Mouse (Mus musculus) left cerebral cortex, postnatal 10 days (tissue): Measurements from ENCODE around the gene Epn3. TPM values are rescaled to one million over a fixed set of nuclear protein-coding genes. Genes with fewer than 3 reads are reported as not detected.

Source experiments
- DNase-seq, 2 experiments: peaks; one replicate each; pipeline ENCODE4 v3.0.0; 2021 to 2022; ENCODE audit warnings: low spot score in 2 of 2, mixed read lengths in 1 of 2; ENCODE audit errors: extremely low spot score in 1 of 2
- intact Hi-C: fragments of 180-260 bp; cut with DNase I; formaldehyde crosslinking; loops from one replicate; pipeline ENCODE4 v1.15.1; 2025
- total RNA-seq, 2 experiments: library from RNA; stranded (reverse); gene quantifications; 2 replicates each; pipeline ENCODE4 v1.2.3; 2021

Gene Epn3
- total RNA-seq = 1 to 10 TPM; 1.6 to 1.8 TPM

DNA sequence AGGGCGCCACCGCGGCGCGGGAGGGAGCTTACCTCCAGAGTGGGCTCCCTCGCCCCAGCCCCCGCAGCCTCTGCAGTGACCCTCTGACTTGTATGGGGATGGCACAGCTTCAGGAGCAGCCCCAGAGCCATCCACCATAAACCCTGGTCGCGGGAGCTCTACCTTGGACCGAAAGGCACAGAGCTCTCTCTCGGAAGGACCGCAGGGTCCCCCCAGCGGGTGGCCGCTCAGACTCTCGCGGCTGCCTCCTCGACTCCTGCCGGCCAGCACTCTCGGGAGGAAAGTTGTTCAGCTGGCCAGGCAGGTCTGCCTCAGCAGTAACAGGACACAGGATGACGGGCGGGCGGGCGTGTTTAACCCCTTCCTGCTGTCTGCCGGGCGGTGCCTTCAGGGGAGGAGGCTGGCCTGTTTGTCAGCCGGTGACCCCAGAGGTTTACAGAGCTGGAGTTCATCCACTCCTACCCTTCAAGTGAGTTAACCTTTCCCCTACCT lies at the start of gene Epn3:
Epn3 (minus strand) TSS at position 314 of the 492 bp plus-strand sequence.
- intact Hi-C loops = no loop called here
- peak in 1 of 2 experiments; percentile 51 for DNase-seq

DNA sequence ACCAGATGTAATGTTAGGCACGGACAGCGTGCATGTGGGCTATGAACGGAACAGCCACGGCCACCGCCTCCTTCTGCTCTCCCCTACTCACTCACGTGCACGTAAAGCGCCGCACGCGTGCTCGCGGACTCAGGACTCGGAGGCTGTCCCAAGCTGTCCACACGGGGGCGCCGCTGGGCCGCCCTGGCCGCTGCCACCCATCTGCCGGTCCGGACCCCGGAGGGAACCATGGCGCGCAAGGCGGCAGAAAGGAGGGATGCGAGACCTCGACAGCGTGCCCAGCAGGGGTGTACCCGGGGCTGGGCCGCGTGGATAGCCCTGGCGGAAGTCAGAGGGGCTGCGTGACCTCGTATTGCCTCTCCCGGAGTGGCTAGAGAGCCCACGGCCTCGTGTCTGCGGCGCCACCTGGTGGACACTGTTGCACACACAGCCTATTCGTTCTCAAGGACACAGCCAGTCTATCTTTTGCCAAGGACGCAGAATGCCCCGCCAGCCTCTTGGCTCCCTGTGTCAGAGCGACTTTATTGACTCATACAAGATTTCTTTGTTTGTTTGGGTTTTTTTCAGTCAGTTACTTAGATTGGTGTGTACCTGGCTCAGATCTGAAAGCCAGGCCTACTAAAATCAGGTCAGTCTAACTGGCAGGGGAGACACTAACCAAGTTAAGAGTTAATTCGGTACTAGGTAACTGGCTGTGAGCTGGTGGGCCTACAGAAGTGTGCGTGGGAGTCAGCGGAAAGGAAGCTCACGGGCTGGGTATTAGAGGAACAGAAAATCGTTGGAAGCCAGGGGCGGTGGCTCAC lies 49.3 kb upstream of the Epn3 start, which contains the start of gene Rsad1:
Rsad1 (minus strand) TSS at position 368 of the 803 bp plus-strand sequence.
- intact Hi-C loops = loop anchor here (5.0 to 10.0 kb wide), 2 partner anchors 124 to 217 kb away; no protein-coding TSS in a partner anchor
- DNase-seq = peak; percentile 94 to 96

DNA sequence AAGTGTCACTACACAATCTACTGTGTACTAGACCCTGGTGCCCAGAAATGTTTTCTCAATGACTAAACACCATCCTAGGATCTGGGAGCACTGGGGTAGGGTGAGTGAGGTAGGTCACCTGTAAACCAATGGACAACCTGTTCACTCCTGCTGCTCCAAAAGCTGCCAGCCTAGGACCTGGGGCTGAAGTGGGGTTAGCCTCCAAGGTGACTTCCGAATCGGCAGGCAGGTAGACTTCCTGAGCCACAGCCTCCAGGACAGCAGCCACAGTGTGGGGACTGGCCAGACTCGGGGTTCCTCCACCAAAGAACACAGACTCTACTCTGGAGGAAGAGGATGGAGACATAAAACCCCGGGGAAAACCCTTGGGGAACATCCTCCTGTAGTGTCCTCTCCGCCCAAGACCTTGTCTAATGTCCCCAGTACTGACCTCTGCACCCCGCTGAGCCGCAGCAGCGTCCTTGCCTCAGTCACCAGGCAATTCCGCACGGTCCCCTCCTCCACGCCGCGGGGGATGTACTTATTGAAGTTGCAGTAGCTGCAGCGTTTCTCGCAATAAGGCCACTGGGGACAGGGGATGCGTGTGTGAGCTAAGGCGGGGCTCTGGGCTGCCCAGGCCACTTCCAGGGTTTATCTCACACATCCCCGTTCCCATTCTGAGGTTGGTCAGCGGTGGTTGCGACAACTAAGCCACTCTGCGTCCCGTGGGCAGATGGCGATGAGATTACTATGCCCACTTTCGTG lies 48.4 kb upstream of the Epn3 start:
- DNase-seq = peak in 1 of 2 experiments; percentile 83

DNA sequence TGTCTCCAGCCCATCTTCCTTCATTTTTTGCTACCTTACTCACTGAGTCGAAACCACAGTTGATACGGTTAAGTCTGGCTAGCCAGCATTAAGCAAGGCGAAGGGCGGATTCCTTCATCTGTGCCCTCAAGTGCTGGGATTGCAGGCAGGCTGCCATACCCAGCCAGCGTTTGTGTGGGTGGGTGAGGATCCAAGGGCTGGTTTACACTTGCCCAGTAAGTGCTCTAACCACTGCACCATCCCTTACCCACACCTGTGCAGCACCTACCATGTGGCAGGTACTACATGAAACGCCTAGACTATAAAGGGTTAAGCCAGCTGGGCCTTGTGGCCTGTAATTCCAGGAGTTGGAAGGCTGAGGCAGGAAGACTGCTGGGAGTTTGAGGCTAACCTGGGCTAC lies 47.5 kb upstream of the Epn3 start:
- DNase-seq = no peak
- intact Hi-C loops = loop anchor here (5.0 to 10.0 kb wide), 2 partner anchors 122 to 215 kb away; no protein-coding TSS in a partner anchor

More for the DNA sequence above, 48.4 kb upstream of the Epn3 start:
- intact Hi-C loops = loop anchor here (5.0 to 10.0 kb wide), 2 partner anchors 123 to 216 kb away; no protein-coding TSS in a partner anchor

DNA sequence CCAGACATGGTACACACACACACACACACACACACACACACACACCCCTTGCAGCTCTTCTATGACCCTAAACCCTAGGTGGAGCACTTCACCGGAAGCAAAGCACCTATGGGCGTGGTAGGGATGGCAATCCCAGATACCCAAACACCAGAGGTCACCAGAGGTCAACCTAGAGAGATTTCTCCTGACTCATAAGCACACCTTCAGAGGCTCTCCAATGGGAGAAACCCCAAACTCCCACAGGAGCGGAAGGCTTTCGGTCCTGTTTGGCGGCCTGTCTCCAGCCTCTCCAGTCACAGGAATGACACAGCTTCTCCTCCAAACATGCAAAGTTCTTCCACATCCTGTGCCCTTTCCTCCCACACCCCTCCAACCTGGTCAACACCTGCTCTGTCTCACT lies 46.6 kb upstream of the Epn3 start:
- intact Hi-C loops = loop anchor here (5.0 to 10.0 kb wide), 2 partner anchors 122 to 214 kb away; no protein-coding TSS in a partner anchor
- DNase-seq = no peak

DNA sequence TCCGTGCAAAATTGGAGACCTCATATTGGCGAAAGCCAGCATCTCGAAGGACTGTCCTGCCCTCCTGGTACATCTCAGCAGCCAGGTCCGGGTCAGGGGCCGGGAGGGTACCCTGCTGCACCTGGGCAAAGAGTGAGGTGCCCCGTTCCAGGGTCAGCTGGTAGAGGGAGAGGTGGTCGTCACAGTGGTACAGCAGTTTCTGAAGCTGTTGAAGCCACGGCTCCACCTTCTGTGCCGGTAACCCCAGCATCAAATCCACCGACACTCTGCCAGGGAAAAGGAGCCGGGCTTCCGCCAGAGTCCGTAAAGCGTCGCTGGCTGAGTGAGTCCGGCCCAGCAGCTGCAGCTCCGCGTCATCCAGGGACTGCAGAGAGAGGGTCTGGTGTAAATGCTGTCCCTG lies 44.6 kb upstream of the Epn3 start:
- DNase-seq = peak in 1 of 2 experiments; percentile 50
- intact Hi-C loops = loop anchor here (5.0 to 10.0 kb wide), 2 partner anchors 52 to 120 kb away; no protein-coding TSS in a partner anchor

DNA sequence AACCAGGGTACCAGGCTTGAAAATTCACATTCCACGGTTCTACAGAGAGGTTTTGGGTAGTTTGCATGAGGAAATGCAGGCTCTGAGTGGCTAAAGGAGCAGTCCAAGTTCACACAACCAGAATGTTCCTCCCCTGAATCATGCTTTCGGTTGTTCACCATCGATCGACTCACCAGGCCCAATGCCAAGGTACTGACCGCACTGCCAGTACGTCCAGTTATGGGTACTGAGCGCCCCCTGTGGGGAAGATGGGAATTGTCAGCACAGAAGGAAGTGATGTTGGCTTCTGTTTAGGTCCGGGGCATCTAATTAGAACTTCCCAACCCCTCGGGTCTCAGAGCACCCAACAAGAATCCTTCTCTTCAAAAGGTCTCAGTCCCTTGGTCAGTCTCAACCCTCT lies 44.2 kb upstream of the Epn3 start:
- intact Hi-C loops = loop anchor here (5.0 to 10.0 kb wide), 2 partner anchors 52 to 119 kb away; no protein-coding TSS in a partner anchor
- DNase-seq = peak; percentile 92 to 94

DNA sequence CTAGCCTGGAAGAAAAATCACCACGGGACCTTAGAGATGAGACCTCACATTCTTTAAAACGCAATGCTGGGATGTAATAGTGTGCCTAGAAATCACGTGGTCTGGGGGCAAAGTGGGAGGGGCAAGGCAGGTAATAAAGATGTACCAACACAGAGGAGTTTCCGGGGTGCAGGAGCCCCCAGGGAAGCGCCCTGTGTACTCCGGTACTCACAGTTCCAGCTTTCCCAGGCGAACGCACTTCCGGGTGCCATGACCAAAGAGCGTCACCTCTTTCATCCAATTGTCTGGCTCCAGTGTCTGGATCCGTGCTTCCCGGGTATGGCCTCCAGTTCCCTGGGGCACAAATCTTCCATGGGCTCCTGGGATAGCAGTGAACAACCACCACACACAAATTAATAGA lies 43.6 kb upstream of the Epn3 start:
- intact Hi-C loops = loop anchor here (5.0 to 10.0 kb wide), 2 partner anchors 51 to 119 kb away; no protein-coding TSS in a partner anchor

DNA sequence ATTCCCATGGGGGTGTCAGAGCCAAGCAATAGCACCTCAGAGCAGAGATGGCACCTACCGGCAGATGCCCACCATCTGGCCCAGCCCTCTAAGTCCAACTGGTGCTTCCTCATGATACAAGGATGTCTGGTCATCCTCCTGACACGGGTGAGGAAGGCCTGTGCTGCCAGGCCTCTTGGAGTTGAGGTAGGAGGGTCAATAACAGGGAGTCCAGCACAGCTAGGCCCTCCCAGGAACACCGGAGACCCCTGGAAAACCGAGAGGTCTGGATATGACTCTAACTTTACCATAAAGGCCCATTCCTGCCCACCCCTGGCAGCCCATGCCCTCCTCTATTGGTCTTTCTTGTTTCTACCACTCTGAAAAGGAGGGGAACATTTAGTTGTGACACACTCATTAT lies 42.6 kb upstream of the Epn3 start:
- DNase-seq = no peak
- intact Hi-C loops = loop anchor here (5.0 to 10.0 kb wide), 2 partner anchors 50 to 118 kb away; no protein-coding TSS in a partner anchor

More for the DNA sequence above, 43.6 kb upstream of the Epn3 start:
- DNase-seq = no peak

DNA sequence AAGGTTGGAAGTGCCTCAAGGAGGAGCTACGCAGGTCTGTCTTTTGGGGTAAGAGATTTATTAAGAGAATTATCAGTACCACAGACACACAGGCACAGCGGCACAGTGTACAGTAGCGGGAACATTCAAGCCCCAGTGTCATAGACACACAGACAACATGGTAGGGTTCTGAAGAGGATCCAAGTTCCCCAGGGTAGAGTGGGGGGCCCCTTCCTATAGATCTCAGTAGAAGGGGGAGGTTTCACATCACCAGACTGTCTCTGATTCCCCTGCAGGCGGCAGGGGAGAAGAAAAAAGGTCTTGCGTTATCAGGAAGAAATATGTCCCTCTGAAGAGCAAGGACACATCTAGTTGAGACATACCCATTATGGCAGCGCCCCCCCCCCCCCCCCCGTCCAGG lies 40.0 kb upstream of the Epn3 start:
- no peak for DNase-seq
- intact Hi-C loops = loop anchor here (5.0 to 10.0 kb wide), 2 partner anchors 47 to 115 kb away; no protein-coding TSS in a partner anchor

DNA sequence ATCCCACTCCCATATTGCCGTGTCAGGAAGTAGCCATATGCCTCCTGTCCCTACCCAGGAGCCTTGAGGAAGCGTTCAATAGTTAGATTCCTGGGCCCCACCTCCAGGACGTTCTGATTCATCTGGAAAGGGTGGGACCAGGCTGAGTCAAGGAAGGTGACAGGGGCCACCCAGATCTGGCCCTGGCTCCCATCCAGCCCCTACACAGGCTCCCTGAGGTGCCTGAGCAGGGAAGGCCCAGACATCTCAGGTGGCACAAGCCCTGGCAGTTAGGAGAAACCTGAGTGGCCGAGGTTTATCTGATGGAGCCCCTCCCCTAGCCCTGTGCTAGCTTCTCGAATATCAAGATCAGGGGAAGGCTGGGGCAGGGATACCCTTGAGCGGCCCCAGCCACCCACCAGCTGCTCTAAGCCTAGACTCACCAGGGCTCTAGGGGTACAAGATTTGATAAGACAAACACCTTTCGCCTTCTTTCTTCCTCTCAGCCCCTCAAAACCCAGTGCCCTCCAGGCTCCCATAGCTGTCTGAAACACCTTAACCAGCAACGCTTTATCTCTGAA lies 39.0 kb upstream of the Epn3 start:
- intact Hi-C loops = no loop called here
- no peak for DNase-seq

DNA sequence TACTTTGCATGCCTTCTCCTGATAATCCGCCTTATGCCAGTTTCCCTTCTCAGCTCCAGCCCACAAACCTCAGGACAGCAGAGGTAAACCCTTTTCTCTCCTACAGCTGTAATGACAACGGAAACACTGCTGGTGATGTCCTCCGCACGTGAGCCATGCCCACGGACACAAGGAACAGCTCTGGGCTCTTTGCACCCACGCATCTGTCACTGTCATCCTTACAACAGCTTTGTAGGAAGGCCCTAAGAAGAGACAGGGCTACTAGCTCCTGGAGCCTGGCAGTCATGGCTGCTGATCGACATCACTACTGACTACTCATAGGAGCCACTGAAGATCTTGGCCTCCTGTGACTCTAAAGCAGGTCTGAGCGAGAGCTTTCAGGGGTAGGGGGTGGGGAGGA lies 33.4 kb upstream of the Epn3 start:
- no peak for DNase-seq
- intact Hi-C loops = no loop called here

DNA sequence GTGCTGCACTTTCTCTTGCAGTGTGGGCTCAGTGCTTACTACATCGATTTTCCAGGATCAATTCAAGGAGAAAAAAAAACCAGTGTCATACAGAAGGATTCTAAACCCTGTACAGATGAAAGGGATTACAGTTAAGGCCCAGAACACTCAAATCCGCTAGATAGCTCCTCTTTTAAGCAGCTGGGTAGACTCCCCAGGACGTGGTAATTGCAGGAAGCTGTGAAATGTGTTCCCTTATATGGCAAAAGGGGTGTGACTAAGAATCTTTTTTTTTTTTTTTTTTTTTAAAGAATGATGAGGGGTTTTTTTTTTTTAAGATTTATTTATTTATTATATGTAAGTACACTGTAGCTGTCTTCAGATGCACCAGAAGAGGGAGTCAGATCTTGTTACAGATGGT lies 29.1 kb upstream of the Epn3 start:
- DNase-seq = no peak
- intact Hi-C loops = no loop called here

DNA sequence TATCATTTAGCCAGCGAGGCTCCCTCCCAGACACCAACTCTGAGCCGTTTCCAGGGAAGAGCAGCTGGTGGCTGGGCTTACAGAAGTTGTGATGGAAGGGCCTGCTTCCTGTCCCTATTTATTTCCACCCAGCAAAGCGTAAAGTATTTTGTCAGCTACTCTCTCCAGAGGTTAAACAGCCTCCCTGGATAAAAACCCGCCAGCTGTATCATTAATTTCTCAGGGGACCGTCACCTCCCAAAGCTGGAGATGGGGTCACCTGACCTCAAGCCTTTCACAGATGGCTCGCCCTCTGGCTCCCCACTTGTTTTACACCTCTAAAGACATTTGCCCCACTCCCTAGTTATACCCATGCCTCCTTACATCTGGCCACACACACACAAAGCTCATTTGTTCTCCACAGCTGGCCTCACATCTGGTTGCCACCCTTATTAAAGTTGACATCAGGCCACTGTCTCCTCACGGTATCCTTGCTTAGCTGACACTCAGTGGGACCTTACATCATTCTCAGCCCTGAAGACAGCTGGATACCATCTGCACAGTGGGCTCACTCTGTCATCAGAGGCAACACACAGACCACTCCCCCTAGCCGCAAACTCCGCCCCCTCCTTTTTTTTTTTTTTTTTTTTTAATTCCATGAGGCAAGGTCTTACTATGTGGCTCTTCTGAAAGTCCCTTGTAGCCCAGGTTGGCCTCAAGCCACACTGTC lies 26.6 kb upstream of the Epn3 start:
- intact Hi-C loops = no loop called here
- no peak for DNase-seq

DNA sequence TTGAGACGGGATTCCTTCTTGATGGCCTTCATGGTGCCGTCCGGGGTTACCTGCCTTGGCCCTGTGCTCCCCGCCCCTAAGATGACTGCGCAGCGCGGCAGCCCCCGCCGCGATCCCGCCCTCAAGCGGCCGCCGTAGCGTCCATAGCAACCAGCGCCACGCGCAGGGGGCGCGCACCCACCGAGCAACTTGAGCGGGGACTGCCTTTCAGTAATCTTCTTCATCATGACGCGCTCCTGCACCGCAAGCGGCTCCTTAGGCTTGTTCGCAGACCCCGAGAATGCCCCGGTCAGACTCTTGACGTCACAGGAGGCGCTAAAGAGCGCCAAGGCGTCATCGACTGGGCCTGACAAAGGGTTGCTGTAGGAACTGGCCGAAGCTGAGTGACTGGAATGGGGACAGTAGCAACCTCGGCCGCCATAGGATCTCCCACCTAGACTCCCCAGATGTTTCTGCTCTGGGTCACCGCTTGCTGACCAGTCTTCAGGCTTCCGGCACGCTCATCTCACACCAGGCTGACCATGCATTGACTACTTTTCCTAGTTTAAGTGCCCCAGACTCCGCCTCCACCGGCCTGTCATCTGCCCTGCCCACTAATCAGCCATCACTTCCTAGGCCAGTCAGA lies 21.6 kb upstream of the Epn3 start, which contains the start of gene Mycbpap:
Mycbpap (minus strand) TSS at position 524 of the 625 bp plus-strand sequence.
- intact Hi-C loops = no loop called here
- DNase-seq = peak in 1 of 2 experiments; percentile 58

DNA sequence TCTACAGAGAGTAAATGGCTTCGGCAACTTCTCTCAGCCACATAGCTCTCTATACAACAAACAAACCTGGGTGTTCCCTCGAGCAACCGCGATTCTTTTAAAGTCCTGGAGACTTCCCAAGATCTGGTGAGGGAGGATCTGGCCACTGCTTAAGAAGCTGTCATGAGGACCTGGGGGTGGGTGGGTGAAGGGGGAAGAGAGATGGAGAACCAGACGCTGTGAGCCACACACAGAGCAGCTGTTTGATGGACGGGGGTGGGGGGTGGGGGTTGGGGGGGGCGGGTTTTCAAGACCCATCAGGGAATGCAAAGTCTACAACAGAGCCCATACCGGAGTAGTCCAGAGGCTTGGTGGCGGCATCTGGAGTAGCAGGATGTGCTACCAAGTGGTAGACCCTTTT lies 13.7 kb upstream of the Epn3 start:
- DNase-seq = no peak
- intact Hi-C loops = no loop called here

DNA sequence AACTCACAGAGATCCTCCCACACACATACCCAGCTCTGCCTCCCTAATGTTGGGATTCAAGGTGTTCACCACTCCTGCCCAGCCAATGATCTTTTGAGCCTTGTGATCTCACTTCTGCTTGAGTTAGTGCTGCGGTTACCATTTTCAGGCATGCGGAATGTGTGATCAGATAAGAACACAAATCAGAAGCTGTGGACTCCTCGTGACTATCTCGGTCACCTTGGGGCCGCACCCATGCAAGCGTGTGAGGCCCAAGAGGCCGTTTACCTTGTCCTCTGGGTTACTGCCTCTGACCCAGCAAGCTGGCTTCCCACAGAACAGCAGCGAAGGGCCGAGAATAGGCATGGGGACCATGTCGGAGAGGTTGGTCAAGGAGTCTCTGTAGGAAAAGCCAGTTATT lies 9.2 kb upstream of the Epn3 start:
- intact Hi-C loops = no loop called here
- no peak for DNase-seq

DNA sequence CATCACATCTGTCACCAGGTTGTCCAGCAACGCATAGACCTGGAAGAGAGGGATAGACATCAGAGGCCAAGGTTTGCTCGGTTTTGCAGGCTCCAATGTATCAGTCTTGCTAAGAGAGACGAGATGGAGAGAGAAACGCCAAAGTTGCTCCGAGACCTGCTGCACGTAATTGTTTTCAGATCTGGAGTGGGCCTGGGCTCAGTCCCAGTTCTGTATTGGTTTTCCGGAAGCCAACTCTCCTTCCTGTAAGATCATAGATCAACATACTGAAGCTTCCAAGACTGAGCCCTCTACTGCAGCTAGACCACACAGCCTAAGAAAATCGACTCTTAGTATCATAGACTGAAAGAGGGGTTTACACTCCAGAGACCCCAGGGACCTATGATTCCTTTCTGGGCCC lies 1.7 kb upstream of the Epn3 start:
- no peak for DNase-seq
- intact Hi-C loops = no loop called here
